Mouse (Mus musculus) olfactory bulb, adult 2 months (tissue): ENCODE results near the gene Zfp825.
"Not testable (repeated sequence)": the region's sequence is repeated elsewhere in the genome, so short reads cannot be mapped to it uniquely, and the experiment has no call there.

ENCODE experiments used
- CTCF ChIP-seq: fragments of 200-500 bp; IDR thresholded peaks from 2 replicates; pipeline ENCODE4 v1.5.1; 2012; ENCODE audit warnings: low read depth, mild to moderate bottlenecking, low read length, moderate library complexity; ENCODE audit not compliant: insufficient read depth
- POLR2A ChIP-seq: fragments of 200-500 bp; IDR thresholded peaks from 2 replicates; pipeline ENCODE4 v1.6.1; 2012; ENCODE audit warnings: mild to moderate bottlenecking, low read depth, low read length, moderate library complexity; ENCODE audit not compliant: insufficient read depth

DNA sequence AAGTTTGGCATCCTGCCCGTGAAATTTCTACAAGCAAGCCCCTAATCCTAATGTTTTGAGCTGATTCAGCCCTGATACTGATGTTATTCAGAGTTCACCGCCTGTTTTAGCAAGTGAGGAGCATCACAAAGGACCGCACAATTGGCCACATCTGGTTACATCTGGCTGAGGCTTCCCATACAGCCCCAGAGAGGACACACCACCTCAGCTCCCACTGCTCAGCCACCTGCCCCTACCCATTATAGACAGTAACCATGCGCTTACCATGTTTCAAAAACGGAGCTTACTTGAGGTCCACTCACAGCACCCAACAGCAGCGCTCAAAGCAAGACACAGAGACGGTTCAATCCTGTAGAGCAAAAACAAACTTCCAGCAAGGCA, 31.5 kb downstream of the Zfp825 start:
- TF ChIP-seq CTCF, POLR2A: not testable (repeated sequence)
